Mouse (Mus musculus) heart, embryonic 12.5 days (tissue): ENCODE results near the gene Cep68. TPM values are rescaled to one million over a fixed set of nuclear protein-coding genes. Genes with fewer than 3 reads are reported as not detected.
A peak's percentile ranks its signal among the peaks of the same experiment; 100 is the strongest.

Experiments used
- ATAC-seq: fragments of 200-750 bp; cut with Nextera tagmentation; 2 replicates; pipeline ENCODE4 v1.8.0; 2017; ENCODE audit warnings: moderate TSS enrichment, moderate library complexity; ENCODE audit not compliant: insufficient number of reproducible peaks, low FRiP score
- H3K27ac ChIP-seq: fragments of 300-500 bp; sonication (generic); 2 replicates; pipeline ENCODE4 v1.5.1; 2016; ENCODE audit warnings: mild to moderate bottlenecking, moderate library complexity; ENCODE audit not compliant: poor library complexity, severe bottlenecking
- H3K27me3 ChIP-seq: fragments of 300-500 bp; sonication (generic); replicated peaks from 2 replicates; pipeline ENCODE4 v1.6.1; 2016; ENCODE audit warnings: mild to moderate bottlenecking, moderate library complexity
- H3K36me3 ChIP-seq: fragments of 300-500 bp; sonication (generic); 2 replicates; pipeline ENCODE4 v1.6.1; 2016; ENCODE audit warnings: mild to moderate bottlenecking, moderate library complexity
- H3K4me1 ChIP-seq: fragments of 300-500 bp; sonication (generic); replicated peaks from 2 replicates; pipeline ENCODE4 v1.6.1; 2016; ENCODE audit warnings: mild to moderate bottlenecking
- H3K4me2 ChIP-seq: fragments of 300-500 bp; sonication (generic); 2 replicates; pipeline ENCODE4 v1.6.1; 2016; ENCODE audit warnings: mild to moderate bottlenecking, moderate library complexity
- H3K4me3 ChIP-seq: fragments of 300-500 bp; sonication (generic); 2 replicates; pipeline ENCODE4 v1.5.1; 2016; ENCODE audit warnings: mild to moderate bottlenecking
- H3K9ac ChIP-seq: fragments of 300-500 bp; sonication (generic); 2 replicates; pipeline ENCODE4 v1.6.1; 2016; ENCODE audit warnings: mild to moderate bottlenecking, moderate library complexity
- H3K9me3 ChIP-seq: fragments of 300-500 bp; sonication (generic); replicated peaks from 2 replicates; pipeline ENCODE4 v1.6.1; 2016; ENCODE audit warnings: mild to moderate bottlenecking, moderate library complexity
- WGBS: fragments of 180-500 bp; shearing (Covaris S2); methylation state at CpG from one replicate; pipeline ENCODE4 v1.1.7; 2016; 5-methylcytosine and 5-hydroxymethylcytosine counted together
- polyA plus RNA-seq: library from polyadenylated mRNA; unstranded; fragments of >200 nt; fragmentation: Nextera tagmentation; extraction: Ambion mirVana; gene quantifications from 2 replicates; pipeline ENCODE4 v1.2.1, GENCODE M21; 2016

Cep68 gene
- polyA plus RNA-seq, 1 experiment from 2014 or later, result 36.1 TPM

DNA sequence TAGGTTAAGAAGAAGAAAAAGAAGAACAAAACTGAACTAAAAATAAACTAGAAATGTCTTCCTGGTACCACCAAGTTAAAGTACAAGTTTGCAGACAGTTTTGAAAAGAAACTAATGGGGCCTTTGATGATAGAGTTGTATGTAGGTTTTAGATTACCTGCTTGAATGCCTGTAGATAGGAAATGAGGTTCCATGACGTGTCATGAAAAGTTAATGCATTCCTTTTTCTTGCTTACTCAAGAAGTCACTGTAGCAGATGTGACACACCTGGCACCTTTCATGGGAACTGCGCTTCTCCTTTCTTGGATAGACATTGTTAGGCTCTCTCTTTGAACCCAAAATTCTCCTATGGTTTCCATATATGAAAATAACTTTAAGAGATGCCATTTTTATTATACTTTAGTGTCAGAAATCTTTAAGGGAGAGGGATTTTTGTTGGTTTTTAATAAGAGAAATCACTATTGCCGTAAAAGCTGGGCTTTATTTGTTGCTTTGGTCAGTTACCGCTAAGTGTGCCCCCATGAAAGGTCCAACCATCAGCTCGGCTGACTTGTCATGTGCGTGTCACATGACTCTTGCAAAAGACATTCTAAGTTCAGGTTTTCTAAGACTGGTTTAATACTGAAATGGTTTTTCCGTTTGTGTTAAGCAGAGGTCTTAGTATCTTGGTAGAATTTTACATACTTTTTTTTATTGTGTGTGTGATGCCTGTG, 46.8 kb downstream of the Cep68 start:
- Histone ChIP-seq H3K4me2 (peak overlapping the region; percentile 82), H3K27ac (peak overlapping the region; percentile 98), H3K36me3 (0 out of 2 replicates have a peak, but pooled peaks cover 4% of the 10 kb centered on the region), H3K9ac (peak overlapping the region; percentile 95), H3K9me3 (no peaks in the 10 kb centered on the region), H3K4me1 (peaks cover 37% of the 10 kb centered on the region), H3K27me3 (no peaks in the 10 kb centered on the region), H3K4me3 (peak overlapping the region; percentile 68)
- no peak for ATAC-seq
- WGBS, result 44% methylated on average over 7 of the region's 7 CpGs

GRCm38 (mm10) chr11:20201661-20202101, 47.5 kb downstream of the Cep68 start:
- Histone ChIP-seq H3K9ac (peak overlapping the region; percentile 95), H3K4me2 (peak overlapping the region; percentile 82), H3K4me1 (peaks cover 36% of the 10 kb centered on the region), H3K27ac (peak overlapping the region; percentile 98), H3K4me3 (peak overlapping the region; percentile 68), H3K27me3 (no peaks in the 10 kb centered on the region), H3K9me3 (no peaks in the 10 kb centered on the region), H3K36me3 (0 out of 2 replicates have a peak, but pooled peaks cover 4% of the 10 kb centered on the region)
- ATAC-seq, result peak; percentile 37
- under 1% methylated on average over 39 of the region's 40 CpGs for WGBS

DNA sequence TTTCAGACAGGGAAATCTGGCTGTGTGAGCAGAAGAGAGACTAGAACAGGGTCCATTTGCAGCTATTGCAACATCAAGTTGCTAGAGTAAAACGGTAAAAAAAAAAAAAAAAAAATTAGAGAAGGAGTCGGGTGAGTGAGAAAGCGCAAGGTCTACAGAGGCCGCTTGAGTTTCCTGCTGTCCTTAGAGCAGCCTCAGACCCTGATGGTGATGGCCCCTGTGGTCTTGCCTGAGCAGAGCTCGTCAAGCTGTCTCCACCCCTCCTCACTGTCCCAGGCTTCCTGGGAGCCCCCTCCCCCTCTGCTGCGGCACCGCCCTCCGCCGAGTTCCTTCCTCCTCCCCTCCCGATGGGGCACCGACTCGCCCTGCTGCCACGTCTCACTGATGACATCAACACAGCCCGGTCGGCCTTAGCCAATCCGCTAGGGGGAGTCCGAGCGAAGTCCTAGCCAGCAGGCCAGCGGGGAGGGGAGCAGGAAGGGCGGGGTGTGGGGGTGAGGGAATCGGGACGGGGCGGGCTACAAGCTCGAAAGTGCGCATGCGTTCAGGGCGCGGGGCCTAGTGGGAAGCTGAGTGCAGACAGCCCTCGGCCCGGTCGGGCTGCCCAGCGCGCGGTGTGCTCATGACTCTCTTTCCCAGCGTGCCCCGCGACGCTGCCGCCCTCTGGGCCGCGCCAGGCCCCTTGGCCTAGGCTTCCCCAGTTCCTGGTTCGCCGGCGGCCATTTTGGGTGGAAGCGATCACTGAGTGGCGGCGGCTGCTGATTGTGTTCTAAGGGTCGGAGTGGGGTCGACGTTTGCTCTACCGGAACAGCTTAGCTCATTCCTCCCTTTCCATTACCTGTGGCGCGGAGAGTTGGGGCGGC, 48.3 kb downstream of the Cep68 start, which contains the start of gene Rab1a:
Gene Rab1a, plus strand, starts transcription at position 720 of the 863 bp plus-strand sequence.
- ATAC-seq, result peak; percentile 97

GRCm38 (mm10) chr11:20193100-20193736, 56.0 kb downstream of the Cep68 start:
- Histone ChIP-seq H3K27me3 (no peaks in the 10 kb centered on the region), H3K4me3 (no peak overlapping the region), H3K9ac (no peak overlapping the region), H3K4me1 (peaks cover 7% of the 10 kb centered on the region), H3K36me3 (no peaks in the 10 kb centered on the region), H3K4me2 (no peak overlapping the region), H3K27ac (no peak overlapping the region), H3K9me3 (no peaks in the 10 kb centered on the region)
- no peak for ATAC-seq
- WGBS, result 71% methylated on average over 4 of the region's 4 CpGs

More for the DNA sequence above, 48.3 kb downstream of the Cep68 start, which contains the start of gene Rab1a:
- Histone ChIP-seq H3K9me3 (no peaks in the 10 kb centered on the region), H3K4me2 (peak within 1 kb of the TSS; percentile 82), H3K27me3 (no peaks in the 10 kb centered on the region), H3K27ac (peak within 1 kb of the TSS; percentile 98), H3K4me3 (peak within 1 kb of the TSS; percentile 68), H3K4me1 (peaks cover 35% of the 10 kb centered on the region), H3K9ac (peak within 1 kb of the TSS; percentile 95), H3K36me3 (0 out of 2 replicates have a peak, but pooled peaks cover 4% of the 10 kb centered on the region)
- under 1% methylated on average over 54 of the region's 54 CpGs for WGBS

GRCm38 (mm10) chr11:20187271-20187670, 62.0 kb downstream of the Cep68 start:
- no peaks in the 10 kb centered on the region for H3K27me3 ChIP-seq

More at GRCm38 (mm10) chr11:20187271-20187670, 62.0 kb downstream of the Cep68 start:
- peaks cover 7% of the 10 kb centered on the region; the same call in 1 of the 2 replicates for H3K9me3 ChIP-seq
- H3K9ac ChIP-seq, result no peak overlapping the region
- H3K4me1 ChIP-seq, result no peaks in the 10 kb centered on the region
- H3K36me3 ChIP-seq, result no peaks in the 10 kb centered on the region
- 79% methylated on average over 6 of the region's 6 CpGs for WGBS
- no peak overlapping the region for H3K4me2 ChIP-seq
- H3K27ac ChIP-seq, result no peak overlapping the region
- no peak for ATAC-seq
- no peak overlapping the region for H3K4me3 ChIP-seq

Other genes with a start within 250 kb of the Cep68 start
- gene Actr2, start 136.5 kb downstream of the Cep68 start, polyA plus RNA-seq, result 104 and 108 TPM in 2 replicates
- 233 and 237 TPM in 2 replicates for gene Rab1a, start 48.0 kb downstream of the Cep68 start, polyA plus RNA-seq
- 12.1 and 12.4 TPM in 2 replicates for gene Slc1a4, start 83.3 kb upstream of the Cep68 start, polyA plus RNA-seq